Mouse (Mus musculus): Measurements from ENCODE around the gene Orc2. TPM values are rescaled to one million over a fixed set of nuclear protein-coding genes. Genes with fewer than 3 reads are reported as not detected.

Gene Orc2
- 24.7 to 33.3 TPM (median 27.9 TPM) in 4 replicates for total RNA-seq (2023; ENCODE audit: inconsistent age)

GRCm38 (mm10) chr1:58504577-58505254 is at the start of gene Orc2:
Gene Orc2 (minus strand): TSS chr1:58505109.

DNA sequence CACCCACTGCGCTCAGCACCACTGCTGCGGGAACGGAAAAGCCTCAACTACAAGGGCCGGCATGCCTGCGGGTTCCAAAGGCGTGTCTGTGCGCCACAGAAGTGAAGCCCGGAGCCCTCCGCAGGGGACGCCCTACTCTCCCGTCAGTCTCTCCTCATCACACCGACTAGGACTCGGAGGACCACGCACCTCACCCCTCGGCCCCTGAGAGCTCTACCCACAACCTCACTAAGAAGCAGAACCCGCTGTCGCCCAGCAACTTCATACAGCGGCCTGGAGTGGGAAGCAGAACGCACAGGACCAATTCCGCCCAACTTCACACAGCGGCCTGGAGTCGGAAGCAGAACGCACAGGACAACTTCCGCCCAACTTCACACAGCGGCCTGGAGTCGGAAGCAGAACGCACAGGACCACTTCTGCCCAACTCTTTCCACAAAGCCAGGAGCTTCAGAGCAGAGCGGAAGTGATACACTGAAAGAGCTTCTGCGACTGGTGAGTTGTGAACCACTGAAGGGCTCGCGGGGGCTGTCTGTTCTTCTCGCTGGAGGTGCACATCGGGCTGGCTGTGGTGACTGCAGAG is 59.7 kb downstream of the Orc2 start, which contains the start of the genes Nif3l1 and Ppil3:
Nif3l1 (plus strand) TSS at position 9 of the 580 bp plus-strand sequence.
Ppil3 (minus strand) TSS at position 344 of the 580 bp plus-strand sequence.

GRCm38 (mm10) chr1:58423371-58424248 is 81.3 kb downstream of the Orc2 start, which contains the start of gene Clk1:
Gene Clk1 (minus strand): TSS chr1:58424066.

Other genes starting within 250 kb of the Orc2 start
- not detected in 4 replicates for gene Aox2, start 226.8 kb downstream of the Orc2 start, total RNA-seq (2023; ENCODE audit: inconsistent age)
- 163 to 173 TPM (median 170 TPM) in 4 replicates for gene Bzw1, start 112.2 kb downstream of the Orc2 start, total RNA-seq (2023; ENCODE audit: inconsistent age)
- gene Clk1, start 81.0 kb downstream of the Orc2 start, total RNA-seq (2023; ENCODE audit: inconsistent age) = 1,316 to 1,538 TPM (median 1,468 TPM) in 4 replicates
- 12.1 to 18.2 TPM (median 14.0 TPM) in 4 replicates for gene Nif3l1, start 60.0 kb downstream of the Orc2 start, total RNA-seq (2023; ENCODE audit: inconsistent age)
- gene Ppil3, start 59.6 kb downstream of the Orc2 start, total RNA-seq (2023; ENCODE audit: inconsistent age) = 27.0 to 34.6 TPM (median 31.5 TPM) in 4 replicates
- gene Fam126b, start 81.2 kb upstream of the Orc2 start, total RNA-seq (2023; ENCODE audit: inconsistent age) = 17.6 to 18.9 TPM (median 18.0 TPM) in 4 replicates
- gene Ndufb3, start 81.3 kb upstream of the Orc2 start, total RNA-seq (2023; ENCODE audit: inconsistent age) = 32.3 to 41.4 TPM (median 38.9 TPM) in 4 replicates
- not detected in 4 replicates for gene Als2cr12, start 190.9 kb upstream of the Orc2 start, total RNA-seq (2023; ENCODE audit: inconsistent age)
- 101 to 109 TPM (median 105 TPM) in 4 replicates for gene Cflar, start 206.4 kb upstream of the Orc2 start, total RNA-seq (2023; ENCODE audit: inconsistent age)